Mouse (Mus musculus) megakaryocyte, embryonic 14.5 days (primary cell): ENCODE results near the gene Shisa7.

ENCODE experiments used
- FLI1 ChIP-seq: IDR thresholded peaks from 2 replicates; pipeline ENCODE4 v1.6.1; 2012; ENCODE audit warnings: low read length, inconsistent platforms, mixed read lengths
- GATA1 ChIP-seq: IDR thresholded peaks from 3 replicates; pipeline ENCODE4 v1.6.1; 2012; ENCODE audit warnings: mixed read lengths, low read length, inconsistent platforms, borderline replicate concordance

- TF ChIP-seq FLI1 (no peak), GATA1 (no peak)
Measured at GRCm38 (mm10) chr7:4856508-4856907, 12.0 kb upstream of the Shisa7 start.
